Mouse (Mus musculus) urinary bladder, postnatal 14 days (tissue): ENCODE data around the gene Zfp626.
"Not testable (repeated sequence)": the region's sequence is repeated elsewhere in the genome, so short reads cannot be mapped to it uniquely, and the experiment has no call there.

Experiments used
- DNase-seq: peaks from one replicate; pipeline ENCODE4 v3.0.0; 2021; ENCODE audit warnings: low spot score

The Zfp626 gene

GRCm38 (mm10) chr7:27806896-27807295 lies at the start of gene Zfp626:
TSS of gene Zfp626 (plus strand) at chr7:27807196.
- DNase-seq, result not testable (repeated sequence)

GRCm38 (mm10) chr7:27765176-27765886 lies 41.7 kb upstream of the Zfp626 start:
- DNase-seq, result no peak

GRCm38 (mm10) chr7:27789306-27789705 lies 17.7 kb upstream of the Zfp626 start:
- DNase-seq, result no peak

GRCm38 (mm10) chr7:27793865-27794264 lies 13.1 kb upstream of the Zfp626 start:
- not testable (repeated sequence) for DNase-seq

- no peak for DNase-seq
Observed at GRCm38 (mm10) chr7:27794566-27794965, 12.4 kb upstream of the Zfp626 start.

GRCm38 (mm10) chr7:27797906-27798811 lies 8.8 kb upstream of the Zfp626 start:
- no peak for DNase-seq

- no peak for DNase-seq
Observed at GRCm38 (mm10) chr7:27801137-27801536, 5.9 kb upstream of the Zfp626 start.

- DNase-seq, result no peak
Observed at GRCm38 (mm10) chr7:27802986-27803385, 4.0 kb upstream of the Zfp626 start.

GRCm38 (mm10) chr7:27804297-27805030 lies 2.5 kb upstream of the Zfp626 start:
- DNase-seq, result peak; percentile 83

- DNase-seq, result not testable (repeated sequence)
Observed at GRCm38 (mm10) chr7:27807305-27807704, 309 bp downstream of the Zfp626 start.

- DNase-seq, result no peak
Observed at GRCm38 (mm10) chr7:27818526-27819110, 11.6 kb downstream of the Zfp626 start.

- no peak for DNase-seq
Observed at GRCm38 (mm10) chr7:27822611-27823010, 15.6 kb downstream of the Zfp626 start.

- no peak for DNase-seq
Observed at GRCm38 (mm10) chr7:27834131-27834530, 27.1 kb downstream of the Zfp626 start.

GRCm38 (mm10) chr7:27837896-27838295 lies 30.9 kb downstream of the Zfp626 start:
- no peak for DNase-seq

GRCm38 (mm10) chr7:27838323-27839249 lies 31.6 kb downstream of the Zfp626 start, which contains the start of gene Zfp59:
TSS of gene Zfp59 (plus strand) at chr7:27838607.
- peak; percentile 88 for DNase-seq

GRCm38 (mm10) chr7:27839596-27839995 lies 32.6 kb downstream of the Zfp626 start:
- no peak for DNase-seq

- no peak for DNase-seq
Observed at GRCm38 (mm10) chr7:27840104-27840503, 33.1 kb downstream of the Zfp626 start.

GRCm38 (mm10) chr7:27857227-27857626 lies 50.2 kb downstream of the Zfp626 start, which contains the start of gene Zfp607a:
TSS of gene Zfp607a (plus strand) at chr7:27857527.
- DNase-seq, result no peak

- DNase-seq, result no peak
Observed at GRCm38 (mm10) chr7:27859301-27860251, 52.6 kb downstream of the Zfp626 start.
